Mouse (Mus musculus) neural tube, embryonic 13.5 days (tissue): ENCODE data around the gene Cop1. TPM values are rescaled to one million over a fixed set of nuclear protein-coding genes. Genes with fewer than 3 reads are reported as not detected.
"Not testable (repeated sequence)": the region's sequence is repeated elsewhere in the genome, so short reads cannot be mapped to it uniquely, and the experiment has no call there.

Experiments
- ATAC-seq: fragments of 200-750 bp; cut with Nextera tagmentation; 2 replicates; pipeline ENCODE4 v1.8.0; 2017; ENCODE audit warnings: low read depth, mild to moderate bottlenecking, moderate TSS enrichment, moderate library complexity
- H3K27ac ChIP-seq: fragments of 300-500 bp; sonication (generic); replicated peaks from 2 replicates; pipeline ENCODE4 v1.5.1; 2015; ENCODE audit warnings: moderate library complexity, mild to moderate bottlenecking, inconsistent platforms
- H3K27me3 ChIP-seq: fragments of 300-500 bp; sonication (generic); 2 replicates; pipeline ENCODE4 v1.6.1; 2015; ENCODE audit warnings: mild to moderate bottlenecking, inconsistent platforms
- H3K36me3 ChIP-seq: fragments of 300-500 bp; sonication (generic); 2 replicates; pipeline ENCODE4 v1.6.1; 2015; ENCODE audit warnings: mild to moderate bottlenecking, inconsistent platforms
- H3K4me1 ChIP-seq: fragments of 300-500 bp; sonication (generic); replicated peaks from 2 replicates; pipeline ENCODE4 v1.6.1; 2015; ENCODE audit warnings: inconsistent platforms
- H3K4me2 ChIP-seq: fragments of 300-500 bp; sonication (generic); 2 replicates; pipeline ENCODE4 v1.6.1; 2015; ENCODE audit warnings: inconsistent platforms, mild to moderate bottlenecking, moderate library complexity
- H3K4me3 ChIP-seq: fragments of 300-500 bp; sonication (generic); 2 replicates; pipeline ENCODE4 v1.5.1; 2015; ENCODE audit warnings: mild to moderate bottlenecking, inconsistent platforms
- H3K9ac ChIP-seq: fragments of 300-500 bp; sonication (generic); 2 replicates; pipeline ENCODE4 v1.6.1; 2015; ENCODE audit warnings: moderate library complexity, mild to moderate bottlenecking, inconsistent platforms
- H3K9me3 ChIP-seq: fragments of 300-500 bp; sonication (generic); 2 replicates; pipeline ENCODE4 v1.6.1; 2016; ENCODE audit warnings: inconsistent platforms
- WGBS: fragments of 180-500 bp; shearing (Covaris S2); methylation state at CpG from one replicate; pipeline ENCODE4 v1.1.7; 2015; 5-methylcytosine and 5-hydroxymethylcytosine counted together
- polyA plus RNA-seq: library from polyadenylated mRNA; unstranded; fragments of >200 nt; fragmentation: Nextera tagmentation; extraction: Ambion mirVana; gene quantifications from 2 replicates; pipeline ENCODE4 v1.2.1, GENCODE M21; 2015

Cop1 gene
- polyA plus RNA-seq: 80.2 and 102 TPM in 2 replicates

- peak within 1 kb of the TSS; percentile 79 for H3K4me3 ChIP-seq
- WGBS: under 1% methylated on average over 72 of the region's 97 CpGs
- not testable (repeated sequence) for H3K27me3 ChIP-seq
Observed at GRCm38 (mm10) chr1:159231781-159232571, at the start of gene Cop1. Gene Cop1, plus strand, starts transcription at chr1:159232320.

GRCm38 (mm10) chr1:159186741-159187140 is 45.4 kb upstream of the Cop1 start:
- H3K27ac ChIP-seq: no peak overlapping the region
- H3K9ac ChIP-seq: no peak overlapping the region
- H3K36me3 ChIP-seq: no peaks in the 10 kb centered on the region
- H3K4me1 ChIP-seq: no peaks in the 10 kb centered on the region
- H3K27me3 ChIP-seq: no peaks in the 10 kb centered on the region
- no peak overlapping the region for H3K4me3 ChIP-seq
- H3K9me3 ChIP-seq: no peaks in the 10 kb centered on the region
- ATAC-seq: no peak
- no peak overlapping the region for H3K4me2 ChIP-seq
- 66% methylated on average over 3 of the region's 3 CpGs for whole genome bisulfite sequencing

More at GRCm38 (mm10) chr1:159231781-159232571, at the start of gene Cop1:
- not testable (repeated sequence) for H3K36me3 ChIP-seq, H3K9me3 ChIP-seq
- peak within 1 kb of the TSS; percentile 96 for H3K27ac ChIP-seq
- H3K4me1 ChIP-seq: peaks cover 32% of the 10 kb centered on the region
- peak; percentile 97 for ATAC-seq
- H3K4me2 ChIP-seq: peak within 1 kb of the TSS; percentile 75
- peak within 1 kb of the TSS; percentile 83 for H3K9ac ChIP-seq

- H3K4me1 ChIP-seq: no peaks in the 10 kb centered on the region
- H3K9ac ChIP-seq: no peak overlapping the region
- H3K27ac ChIP-seq: no peak overlapping the region
- WGBS: 77% methylated on average over 3 of the region's 3 CpGs
- no peaks in the 10 kb centered on the region for H3K9me3 ChIP-seq
- H3K27me3 ChIP-seq: no peaks in the 10 kb centered on the region
- H3K36me3 ChIP-seq: no peaks in the 10 kb centered on the region
- no peak overlapping the region for H3K4me2 ChIP-seq
- no peak overlapping the region for H3K4me3 ChIP-seq
- ATAC-seq: no peak
Observed at GRCm38 (mm10) chr1:159198603-159199002, 33.5 kb upstream of the Cop1 start.

- no peak overlapping the region for H3K9ac ChIP-seq
- H3K9me3 ChIP-seq: no peaks in the 10 kb centered on the region
- no peak overlapping the region for H3K4me2 ChIP-seq
- no peak overlapping the region for H3K27ac ChIP-seq
- 87% methylated on average over 3 of the region's 3 CpGs for WGBS
- H3K27me3 ChIP-seq: no peaks in the 10 kb centered on the region
- no peak for ATAC-seq
- no peaks in the 10 kb centered on the region for H3K36me3 ChIP-seq
- H3K4me1 ChIP-seq: no peaks in the 10 kb centered on the region
- H3K4me3 ChIP-seq: no peak overlapping the region
Observed at GRCm38 (mm10) chr1:159199606-159200005, 32.5 kb upstream of the Cop1 start.

GRCm38 (mm10) chr1:159201220-159201619 is 30.9 kb upstream of the Cop1 start:
- no peak overlapping the region for H3K4me3 ChIP-seq
- H3K9me3 ChIP-seq: no peaks in the 10 kb centered on the region
- ATAC-seq: no peak
- no peaks in the 10 kb centered on the region for H3K4me1 ChIP-seq
- no peak overlapping the region for H3K27ac ChIP-seq
- no peak overlapping the region for H3K9ac ChIP-seq
- H3K4me2 ChIP-seq: no peak overlapping the region
- no peaks in the 10 kb centered on the region for H3K27me3 ChIP-seq
- no peaks in the 10 kb centered on the region for H3K36me3 ChIP-seq

- Histone ChIP-seq H3K4me1 (no peaks in the 10 kb centered on the region), H3K27me3 (no peaks in the 10 kb centered on the region), H3K4me2 (no peak overlapping the region), H3K4me3 (no peak overlapping the region), H3K9ac (no peak overlapping the region), H3K27ac (no peak overlapping the region), H3K9me3 (no peaks in the 10 kb centered on the region), H3K36me3 (no peaks in the 10 kb centered on the region)
- 77% methylated on average over 4 of the region's 4 CpGs for WGBS
- no peak for ATAC-seq
Observed at GRCm38 (mm10) chr1:159211711-159212110, 20.4 kb upstream of the Cop1 start.

GRCm38 (mm10) chr1:159217437-159217836 is 14.7 kb upstream of the Cop1 start:
- Histone ChIP-seq H3K4me2 (no peak overlapping the region), H3K4me1 (no peaks in the 10 kb centered on the region), H3K9me3 (no peaks in the 10 kb centered on the region), H3K9ac (no peak overlapping the region), H3K27me3 (no peaks in the 10 kb centered on the region), H3K4me3 (no peak overlapping the region), H3K27ac (no peak overlapping the region), H3K36me3 (no peaks in the 10 kb centered on the region)
- ATAC-seq: no peak
- WGBS: 93% methylated on average over 4 of the region's 4 CpGs

- Histone ChIP-seq H3K9ac (no peak overlapping the region), H3K9me3 (no peaks in the 10 kb centered on the region), H3K4me3 (no peak overlapping the region), H3K27me3 (no peaks in the 10 kb centered on the region), H3K4me2 (no peak overlapping the region), H3K27ac (no peak overlapping the region), H3K4me1 (no peaks in the 10 kb centered on the region), H3K36me3 (no peaks in the 10 kb centered on the region)
- 87% methylated on average over 2 of the region's 2 CpGs for WGBS
- no peak for ATAC-seq
Observed at GRCm38 (mm10) chr1:159222046-159222445, 10.1 kb upstream of the Cop1 start.

- Histone ChIP-seq H3K27ac (no peak overlapping the region), H3K36me3 (no peaks in the 10 kb centered on the region), H3K27me3 (no peaks in the 10 kb centered on the region), H3K9ac (no peak overlapping the region), H3K4me1 (no peaks in the 10 kb centered on the region), H3K9me3 (no peaks in the 10 kb centered on the region), H3K4me3 (no peak overlapping the region), H3K4me2 (no peak overlapping the region)
- 84% methylated on average over 7 of the region's 8 CpGs for WGBS
- ATAC-seq: no peak
Observed at GRCm38 (mm10) chr1:159225064-159225824, 6.9 kb upstream of the Cop1 start.

- peaks cover 38% of the 10 kb centered on the region for H3K4me1 ChIP-seq
- not testable (repeated sequence) for H3K27me3 ChIP-seq, H3K9me3 ChIP-seq, H3K36me3 ChIP-seq
- H3K4me3 ChIP-seq: peak overlapping the region; percentile 79
- peak; percentile 78 for ATAC-seq
- peak overlapping the region; percentile 83 for H3K9ac ChIP-seq
- under 1% methylated on average over 32 of the region's 47 CpGs for WGBS
- peak overlapping the region; percentile 75 for H3K4me2 ChIP-seq
- H3K27ac ChIP-seq: peak overlapping the region; percentile 96
Observed at GRCm38 (mm10) chr1:159232572-159233261, 597 bp downstream of the Cop1 start.

- WGBS: 29% methylated on average over 5 of the region's 5 CpGs
- no peak for ATAC-seq
- H3K4me2 ChIP-seq: peak overlapping the region; percentile 75
- H3K36me3 ChIP-seq: no peaks in the 10 kb centered on the region
- no peaks in the 10 kb centered on the region for H3K27me3 ChIP-seq
- H3K27ac ChIP-seq: no peak overlapping the region
- peak overlapping the region; percentile 79 for H3K4me3 ChIP-seq
- H3K9ac ChIP-seq: peak overlapping the region; percentile 83
- peaks cover 43% of the 10 kb centered on the region for H3K4me1 ChIP-seq
- no peaks in the 10 kb centered on the region for H3K9me3 ChIP-seq
Observed at GRCm38 (mm10) chr1:159233426-159233825, 1.3 kb downstream of the Cop1 start.

GRCm38 (mm10) chr1:159234496-159234895 is 2.4 kb downstream of the Cop1 start:
- Histone ChIP-seq H3K9ac (no peak overlapping the region), H3K4me1 (peaks cover 44% of the 10 kb centered on the region), H3K4me2 (peak overlapping the region; percentile 75), H3K36me3 (no peaks in the 10 kb centered on the region), H3K4me3 (0 out of 2 replicates have a peak overlapping the region, but pooled peaks have one; percentile 11), H3K27ac (no peak overlapping the region), H3K27me3 (no peaks in the 10 kb centered on the region), H3K9me3 (no peaks in the 10 kb centered on the region)
- ATAC-seq: no peak
- 76% methylated on average over 2 of the region's 2 CpGs for WGBS
